Mouse (Mus musculus): ENCODE results near the gene Ttc7b. TPM values are rescaled to one million over a fixed set of nuclear protein-coding genes. Genes with fewer than 3 reads are reported as not detected.

Gene Ttc7b
- total RNA-seq, 1 experiment: 19.0 TPM

DNA sequence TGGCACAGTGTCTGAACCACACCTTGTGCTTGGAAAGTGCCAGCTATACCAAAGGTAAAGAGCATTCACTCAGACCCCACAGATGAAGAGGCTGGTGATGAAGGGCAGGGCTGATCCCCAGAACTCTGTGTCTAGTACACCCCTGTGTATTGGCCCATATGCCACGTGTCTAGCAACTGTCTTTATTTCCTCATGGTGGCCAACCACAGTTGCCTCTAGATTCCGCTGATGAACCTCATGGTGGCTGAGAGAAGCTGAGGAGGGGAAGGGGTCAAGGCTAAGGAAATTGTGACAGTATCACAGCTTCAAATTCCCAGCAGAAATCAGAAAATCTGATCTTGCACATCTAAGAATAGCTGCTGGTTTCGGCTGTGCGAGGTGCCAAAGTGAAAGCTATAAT, 191.6 kb downstream of the Ttc7b start:
- Histone ChIP-seq H3K9ac (ENCODE audit: insufficient read depth, low read depth, low read length, poor library complexity, severe bottlenecking) (no peak overlapping the region), H3K4me3 (ENCODE audit: insufficient read depth in 1 of 2, low read depth in 1 of 2, low read length in 2 of 2, poor library complexity in 1 of 2, severe bottlenecking in 1 of 2) (no peak overlapping the region), H3K36me3 (ENCODE audit: control insufficient read depth, insufficient read depth, low read length, poor library complexity, severe bottlenecking) (peaks cover 7% of the 10 kb centered on the region; the same call in 1 of the 2 replicates), H3K27ac (ENCODE audit: insufficient read depth, low read depth, low read length, poor library complexity, severe bottlenecking) (no peak overlapping the region), H3K9me3 (ENCODE audit: control insufficient read depth, insufficient read depth, low read depth, low read length) (no peaks in the 10 kb centered on the region), H3K4me1 (ENCODE audit: control insufficient read depth in 2 of 2, insufficient read depth in 2 of 2, low read length in 2 of 2, poor library complexity in 1 of 2) (no peaks in the 10 kb centered on the region)
- in situ Hi-C loops (cut with MboI; ENCODE audit: low sequenced_read_pairs in 2 of 2, unreplicated experiment in 2 of 2): no loop called here
- no peak for DNase-seq (ENCODE audit: low read depth, low spot score)
- no peak for TF ChIP-seq ZNF384 (IDR thresholded peaks at IDR 0.05; ENCODE audit: low read depth, low read length)
- no peak for TF ChIP-seq HCFC1 (IDR thresholded peaks at IDR 0.05; ENCODE audit: borderline replicate concordance, insufficient read depth, low read length)
- no peak for TF ChIP-seq CHD2 (IDR thresholded peaks at IDR 0.05; ENCODE audit: low read depth, low read length)
- no peak for TF ChIP-seq MAFK (IDR thresholded peaks at IDR 0.05; ENCODE audit: insufficient read depth, low read depth, low read length)
- no peak for TF ChIP-seq ZC3H11A (IDR thresholded peaks at IDR 0.05; ENCODE audit: borderline replicate concordance, low read depth, low read length)

DNA sequence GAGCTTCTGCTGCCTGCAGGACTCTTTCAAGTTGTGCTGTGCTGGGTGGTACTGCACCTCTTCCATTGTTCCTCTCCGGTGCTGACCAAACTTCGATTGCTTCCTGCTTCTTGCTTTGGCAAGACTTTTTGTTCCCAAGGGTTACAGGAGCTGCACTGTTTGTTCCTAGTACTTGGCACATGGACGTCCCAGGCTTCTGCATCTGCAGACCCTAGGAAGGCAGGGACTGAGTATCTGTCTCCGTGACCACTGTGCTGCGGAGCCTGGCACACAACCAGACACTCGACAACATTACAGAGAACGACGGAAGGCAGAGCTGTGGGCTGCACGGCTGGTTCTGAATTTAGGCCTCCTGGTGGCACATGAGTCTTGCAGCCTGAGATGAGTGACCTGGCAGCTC, 192.1 kb downstream of the Ttc7b start:
- Histone ChIP-seq H3K9ac (ENCODE audit: insufficient read depth, low read depth, low read length, poor library complexity, severe bottlenecking) (no peak overlapping the region), H3K9me3 (ENCODE audit: control insufficient read depth, insufficient read depth, low read depth, low read length) (no peaks in the 10 kb centered on the region), H3K36me3 (ENCODE audit: control insufficient read depth, insufficient read depth, low read length, poor library complexity, severe bottlenecking) (peaks cover 7% of the 10 kb centered on the region; the same call in 1 of the 2 replicates), H3K27ac (ENCODE audit: insufficient read depth, low read depth, low read length, poor library complexity, severe bottlenecking) (no peak overlapping the region), H3K4me3 (ENCODE audit: insufficient read depth in 1 of 2, low read depth in 1 of 2, low read length in 2 of 2, poor library complexity in 1 of 2, severe bottlenecking in 1 of 2) (no peak overlapping the region), H3K4me1 (ENCODE audit: control insufficient read depth in 2 of 2, insufficient read depth in 2 of 2, low read length in 2 of 2, poor library complexity in 1 of 2) (no peaks in the 10 kb centered on the region)
- DNase-seq (ENCODE audit: low read depth, low spot score): no peak
- in situ Hi-C loops (cut with MboI; ENCODE audit: low sequenced_read_pairs in 2 of 2, unreplicated experiment in 2 of 2): no loop called here
- no peak for TF ChIP-seq CHD2 (IDR thresholded peaks at IDR 0.05; ENCODE audit: low read depth, low read length)
- no peak for TF ChIP-seq ZC3H11A (IDR thresholded peaks at IDR 0.05; ENCODE audit: borderline replicate concordance, low read depth, low read length)
- no peak for TF ChIP-seq MAFK (IDR thresholded peaks at IDR 0.05; ENCODE audit: insufficient read depth, low read depth, low read length)
- no peak for TF ChIP-seq HCFC1 (IDR thresholded peaks at IDR 0.05; ENCODE audit: borderline replicate concordance, insufficient read depth, low read length)
- no peak for TF ChIP-seq ZNF384 (IDR thresholded peaks at IDR 0.05; ENCODE audit: low read depth, low read length)

DNA sequence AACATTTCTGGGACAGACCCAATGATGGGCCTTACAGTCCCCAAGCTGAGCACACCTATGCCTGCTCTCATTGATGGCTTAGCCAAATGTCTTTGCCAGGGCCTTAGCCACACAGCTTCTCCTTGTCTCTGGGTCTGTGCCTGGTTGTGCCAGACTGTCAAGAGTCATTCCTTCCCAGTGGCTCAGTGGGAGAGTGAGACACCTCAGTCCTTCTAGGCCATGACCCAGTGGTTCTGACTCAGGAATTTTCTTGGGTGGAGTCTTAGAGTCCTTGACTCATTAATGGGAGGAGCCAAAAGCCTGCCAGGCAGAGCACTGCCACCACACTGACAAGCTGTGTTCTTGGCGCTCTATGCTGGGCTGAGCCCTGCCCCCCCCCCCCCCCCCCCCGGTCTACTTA, 193.9 kb downstream of the Ttc7b start:
- in situ Hi-C loops (cut with MboI; ENCODE audit: low sequenced_read_pairs in 2 of 2, unreplicated experiment in 2 of 2): no loop called here
- H3K4me3 ChIP-seq (ENCODE audit: insufficient read depth in 1 of 2, low read depth in 1 of 2, low read length in 2 of 2, poor library complexity in 1 of 2, severe bottlenecking in 1 of 2): no peak overlapping the region
- no peaks in the 10 kb centered on the region for H3K9me3 ChIP-seq (ENCODE audit: control insufficient read depth, insufficient read depth, low read depth, low read length)
- no peak overlapping the region for H3K27ac ChIP-seq (ENCODE audit: insufficient read depth, low read depth, low read length, poor library complexity, severe bottlenecking)
- no peak for TF ChIP-seq ZNF384 (IDR thresholded peaks at IDR 0.05; ENCODE audit: low read depth, low read length)
- TF ChIP-seq HCFC1 (IDR thresholded peaks at IDR 0.05; ENCODE audit: borderline replicate concordance, insufficient read depth, low read length): no peak
- no peak for TF ChIP-seq ZC3H11A (IDR thresholded peaks at IDR 0.05; ENCODE audit: borderline replicate concordance, low read depth, low read length)
- no peak for TF ChIP-seq MAFK (IDR thresholded peaks at IDR 0.05; ENCODE audit: insufficient read depth, low read depth, low read length)
- no peak for TF ChIP-seq CHD2 (IDR thresholded peaks at IDR 0.05; ENCODE audit: low read depth, low read length)
- no peak for DNase-seq (ENCODE audit: low read depth, low spot score)
- H3K4me1 ChIP-seq (ENCODE audit: control insufficient read depth in 2 of 2, insufficient read depth in 2 of 2, low read length in 2 of 2, poor library complexity in 1 of 2): no peaks in the 10 kb centered on the region
- H3K36me3 ChIP-seq (ENCODE audit: control insufficient read depth, insufficient read depth, low read length, poor library complexity, severe bottlenecking): peaks cover 9% of the 10 kb centered on the region; the same call in 1 of the 2 replicates
- no peak overlapping the region for H3K9ac ChIP-seq (ENCODE audit: insufficient read depth, low read depth, low read length, poor library complexity, severe bottlenecking)

DNA sequence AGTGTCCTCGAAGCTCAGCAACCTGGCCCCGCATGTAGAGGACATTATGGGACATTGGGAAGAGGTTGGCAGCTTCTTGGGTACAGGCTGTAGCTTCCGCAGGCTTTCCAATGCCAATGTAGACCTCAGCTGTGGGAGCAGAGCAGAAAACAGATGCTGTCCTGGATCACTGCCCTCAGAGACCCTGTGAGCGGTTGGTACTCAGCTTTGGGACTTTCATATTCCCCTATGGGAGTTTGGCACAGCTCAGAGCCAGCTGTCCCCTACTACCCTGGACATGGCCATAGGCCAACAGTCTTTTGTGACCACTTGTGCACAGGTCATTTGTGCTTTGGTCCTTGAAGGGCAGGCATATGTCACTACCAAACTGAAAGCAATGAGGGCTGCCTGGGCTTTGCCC, 195.0 kb downstream of the Ttc7b start:
- Histone ChIP-seq H3K36me3 (ENCODE audit: control insufficient read depth, insufficient read depth, low read length, poor library complexity, severe bottlenecking) (peaks cover 9% of the 10 kb centered on the region; the same call in 1 of the 2 replicates), H3K9me3 (ENCODE audit: control insufficient read depth, insufficient read depth, low read depth, low read length) (no peaks in the 10 kb centered on the region), H3K4me3 (ENCODE audit: insufficient read depth in 1 of 2, low read depth in 1 of 2, low read length in 2 of 2, poor library complexity in 1 of 2, severe bottlenecking in 1 of 2) (no peak overlapping the region), H3K27ac (ENCODE audit: insufficient read depth, low read depth, low read length, poor library complexity, severe bottlenecking) (no peak overlapping the region), H3K9ac (ENCODE audit: insufficient read depth, low read depth, low read length, poor library complexity, severe bottlenecking) (no peak overlapping the region), H3K4me1 (ENCODE audit: control insufficient read depth in 2 of 2, insufficient read depth in 2 of 2, low read length in 2 of 2, poor library complexity in 1 of 2) (no peaks in the 10 kb centered on the region)
- DNase-seq (ENCODE audit: low read depth, low spot score): no peak
- in situ Hi-C loops (cut with MboI; ENCODE audit: low sequenced_read_pairs in 2 of 2, unreplicated experiment in 2 of 2): no loop called here
- TF ChIP-seq HCFC1 (IDR thresholded peaks at IDR 0.05; ENCODE audit: borderline replicate concordance, insufficient read depth, low read length): no peak
- TF ChIP-seq ZC3H11A (IDR thresholded peaks at IDR 0.05; ENCODE audit: borderline replicate concordance, low read depth, low read length): no peak
- no peak for TF ChIP-seq ZNF384 (IDR thresholded peaks at IDR 0.05; ENCODE audit: low read depth, low read length)
- no peak for TF ChIP-seq MAFK (IDR thresholded peaks at IDR 0.05; ENCODE audit: insufficient read depth, low read depth, low read length)
- TF ChIP-seq CHD2 (IDR thresholded peaks at IDR 0.05; ENCODE audit: low read depth, low read length): no peak

DNA sequence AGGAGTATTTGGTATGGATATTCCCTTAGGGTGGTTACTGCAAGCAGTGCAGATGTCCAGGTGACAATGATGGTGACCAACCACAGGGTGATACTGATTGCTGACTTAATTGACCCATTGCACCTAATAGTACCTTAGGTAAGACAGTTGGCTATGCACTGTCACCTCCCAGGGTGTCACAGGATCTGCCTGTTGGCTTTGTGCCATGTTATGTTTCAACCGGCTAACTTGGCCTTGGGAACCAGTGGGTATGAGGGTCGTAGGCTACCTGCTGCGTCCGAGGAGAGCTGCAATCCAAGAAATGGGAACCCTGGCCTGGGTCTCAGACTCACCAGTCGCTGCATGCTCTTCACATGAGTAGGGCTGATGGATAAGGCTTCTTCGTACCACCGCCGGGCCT, 195.4 kb downstream of the Ttc7b start:
- no peak for DNase-seq (ENCODE audit: low read depth, low spot score)
- TF ChIP-seq CHD2 (IDR thresholded peaks at IDR 0.05; ENCODE audit: low read depth, low read length) (no peak), HCFC1 (IDR thresholded peaks at IDR 0.05; ENCODE audit: borderline replicate concordance, insufficient read depth, low read length) (no peak), ZC3H11A (IDR thresholded peaks at IDR 0.05; ENCODE audit: borderline replicate concordance, low read depth, low read length) (no peak), MAFK (IDR thresholded peaks at IDR 0.05; ENCODE audit: insufficient read depth, low read depth, low read length) (no peak), ZNF384 (IDR thresholded peaks at IDR 0.05; ENCODE audit: low read depth, low read length) (no peak)
- Histone ChIP-seq H3K4me3 (ENCODE audit: insufficient read depth in 1 of 2, low read depth in 1 of 2, low read length in 2 of 2, poor library complexity in 1 of 2, severe bottlenecking in 1 of 2) (no peak overlapping the region), H3K27ac (ENCODE audit: insufficient read depth, low read depth, low read length, poor library complexity, severe bottlenecking) (no peak overlapping the region), H3K4me1 (ENCODE audit: control insufficient read depth in 2 of 2, insufficient read depth in 2 of 2, low read length in 2 of 2, poor library complexity in 1 of 2) (no peaks in the 10 kb centered on the region), H3K9ac (ENCODE audit: insufficient read depth, low read depth, low read length, poor library complexity, severe bottlenecking) (no peak overlapping the region), H3K9me3 (ENCODE audit: control insufficient read depth, insufficient read depth, low read depth, low read length) (no peaks in the 10 kb centered on the region), H3K36me3 (ENCODE audit: control insufficient read depth, insufficient read depth, low read length, poor library complexity, severe bottlenecking) (peaks cover 9% of the 10 kb centered on the region; the same call in 1 of the 2 replicates)
- in situ Hi-C loops (cut with MboI; ENCODE audit: low sequenced_read_pairs in 2 of 2, unreplicated experiment in 2 of 2): no loop called here
